Mouse (Mus musculus) lung, adult 2 months (tissue): ENCODE measurements around the gene Col6a4.

Experiments
- CTCF ChIP-seq: fragments of 200-500 bp; IDR thresholded peaks from 2 replicates; pipeline ENCODE4 v1.5.1; 2011; ENCODE audit warnings: mild to moderate bottlenecking, low read length, control low read depth; ENCODE audit not compliant: insufficient read depth
- POLR2A ChIP-seq: fragments of 200-500 bp; IDR thresholded peaks from 2 replicates; pipeline ENCODE4 v1.6.1; 2011; ENCODE audit warnings: low read depth, mild to moderate bottlenecking, control low read depth, low read length, borderline replicate concordance; ENCODE audit errors: extremely low read depth

DNA sequence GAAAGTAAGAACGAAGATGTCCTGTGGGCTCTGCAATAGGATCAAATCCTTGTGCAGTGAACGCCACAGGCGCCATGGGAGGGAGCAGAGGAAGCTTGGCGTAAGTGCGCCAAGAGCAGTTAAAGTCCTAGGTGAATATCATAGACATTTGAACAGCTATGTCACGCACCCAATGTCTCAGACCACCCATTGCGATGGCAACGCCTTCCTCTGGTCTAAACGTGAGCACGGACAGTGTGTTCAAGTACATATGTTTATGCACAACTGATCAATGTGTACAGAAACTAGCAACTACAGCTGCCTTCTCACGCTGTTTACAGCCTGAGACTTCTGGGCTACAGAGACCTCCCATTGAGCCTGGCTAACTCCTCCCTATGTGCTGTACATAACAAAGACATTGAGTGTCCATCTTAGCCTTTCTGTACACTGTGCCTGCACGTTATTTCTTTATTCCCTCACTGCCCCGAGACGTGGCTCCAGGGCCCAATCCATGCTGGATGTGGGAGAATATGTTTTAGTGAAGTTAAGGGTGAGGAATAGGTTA lies 125.2 kb downstream of the Col6a4 start:
- TF ChIP-seq CTCF (no peak), POLR2A (no peak)
